Mouse (Mus musculus): ENCODE measurements at regions not wholly inside any gene's neighbourhood (a gene's known extent, or its start where the extent isn't known, plus 50 kb on each side); places are given as distances from the start of the nearest gene placed in this dataset.

DNA sequence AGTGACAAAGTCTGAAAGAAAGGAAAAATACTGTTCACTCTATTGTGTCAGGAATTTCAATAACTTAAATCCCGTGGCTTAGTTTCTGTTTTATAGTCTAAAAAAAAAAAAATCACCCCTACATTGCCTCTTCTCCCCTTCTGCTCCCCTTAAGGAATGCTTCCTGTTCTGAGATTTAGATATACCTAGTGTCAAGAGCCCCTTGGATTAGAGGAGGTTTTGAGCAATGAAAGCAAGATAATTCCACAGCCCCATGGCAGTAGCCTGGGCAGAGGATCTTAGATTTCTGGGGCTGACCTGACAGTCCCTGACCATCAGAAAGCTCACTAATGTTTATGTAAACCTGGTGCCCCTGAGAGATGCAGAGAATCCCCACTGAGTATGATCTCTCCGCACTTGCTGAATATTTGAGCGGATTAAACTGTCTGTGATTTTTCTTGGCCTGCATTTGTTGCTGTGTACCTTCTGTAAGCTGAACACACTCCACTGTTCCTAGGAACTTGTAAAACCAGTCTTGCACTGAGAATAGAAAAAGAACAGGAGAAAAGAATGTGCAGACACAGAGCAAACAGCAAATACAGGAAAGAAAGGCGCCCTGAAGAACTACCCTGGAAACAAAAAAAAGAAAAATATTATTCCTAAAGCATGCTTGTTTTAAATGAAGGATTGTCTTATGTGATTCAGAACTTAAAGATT is 164.3 kb downstream of the Cxxc4 start:
- no peak for TF ChIP-seq CTCF (IDR thresholded peaks at IDR 0.05; ENCODE audit: insufficient read depth, low read length)
- TF ChIP-seq POLR2A (IDR thresholded peaks at IDR 0.05; ENCODE audit: borderline replicate concordance, extremely low read depth, low read depth, low read length) = no peak

Measured in lung, adult 2 months (tissue).